Mouse (Mus musculus): ENCODE results near the gene Ube2c. TPM values are rescaled to one million over a fixed set of nuclear protein-coding genes. Genes with fewer than 3 reads are reported as not detected.

The Ube2c gene
- 0.96 TPM for polyA plus RNA-seq (2017; shearing (Covaris generic))

GRCm38 (mm10) chr2:164769258-164770037, at the start of gene Ube2c:
TSS of gene Ube2c (plus strand) at chr2:164769898.

GRCm38 (mm10) chr2:164745843-164746479, 23.7 kb upstream of the Ube2c start, which contains the start of the genes Wfdc3 and Dnttip1:
TSS of gene Wfdc3 (minus strand) at chr2:164745931.
TSS of gene Dnttip1 (plus strand) at chr2:164745983.

GRCm38 (mm10) chr2:164779481-164780086, 9.9 kb downstream of the Ube2c start, which contains the start of gene Tnnc2:
TSS of gene Tnnc2 (minus strand) at chr2:164779967.

GRCm38 (mm10) chr2:164785481-164786387, 16.0 kb downstream of the Ube2c start, which contains the start of gene Snx21:
TSS of gene Snx21 (plus strand) at chr2:164785823.

GRCm38 (mm10) chr2:164804533-164805331, 35.0 kb downstream of the Ube2c start, which contains the start of the genes Acot8 and Zswim3:
TSS of gene Acot8 (minus strand) at chr2:164804882.
TSS of gene Zswim3 (plus strand) at chr2:164805098.

GRCm38 (mm10) chr2:164822636-164823165, 53.0 kb downstream of the Ube2c start, which contains the start of gene Zswim1:
TSS of gene Zswim1 (plus strand) at chr2:164822686.

Other genes starting within 250 kb of the Ube2c start
- gene Wfdc2, start 207.5 kb upstream of the Ube2c start, polyA plus RNA-seq (2017; shearing (Covaris generic)): not detected
- not detected for gene Spint3, start 196.4 kb upstream of the Ube2c start, polyA plus RNA-seq (2017; shearing (Covaris generic))
- 0.49 TPM for gene Wfdc6a, start 184.5 kb upstream of the Ube2c start, polyA plus RNA-seq (2017; shearing (Covaris generic))
- not detected for gene Eppin, start 176.3 kb upstream of the Ube2c start, polyA plus RNA-seq (2017; shearing (Covaris generic))
- not detected for gene Wfdc6b, start 156.4 kb upstream of the Ube2c start, polyA plus RNA-seq (2017; shearing (Covaris generic))
- gene Wfdc8, start 156.3 kb upstream of the Ube2c start, polyA plus RNA-seq (2017; shearing (Covaris generic)): not detected
- gene Wfdc16, start 131.1 kb upstream of the Ube2c start, polyA plus RNA-seq (2017; shearing (Covaris generic)): not detected
- not detected for gene Wfdc10, start 113.9 kb upstream of the Ube2c start, polyA plus RNA-seq (2017; shearing (Covaris generic))
- not detected for gene Wfdc9, start 113.3 kb upstream of the Ube2c start, polyA plus RNA-seq (2017; shearing (Covaris generic))
- gene Wfdc11, start 95.8 kb upstream of the Ube2c start, polyA plus RNA-seq (2017; shearing (Covaris generic)): not detected
- gene Wfdc13, start 84.8 kb upstream of the Ube2c start, polyA plus RNA-seq (2017; shearing (Covaris generic)): 1.3 TPM
- gene Spint4, start 71.4 kb upstream of the Ube2c start, polyA plus RNA-seq (2017; shearing (Covaris generic)): not detected
- gene Spint5, start 54.6 kb upstream of the Ube2c start, polyA plus RNA-seq (2017; shearing (Covaris generic)): not detected
- gene Wfdc3, start 24.0 kb upstream of the Ube2c start, polyA plus RNA-seq (2017; shearing (Covaris generic)): 0.34 TPM
- 49.6 TPM for gene Dnttip1, start 23.9 kb upstream of the Ube2c start, polyA plus RNA-seq (2017; shearing (Covaris generic))
- not detected for gene Tnnc2, start 10.1 kb downstream of the Ube2c start, polyA plus RNA-seq (2017; shearing (Covaris generic))
- gene Snx21, start 15.9 kb downstream of the Ube2c start, polyA plus RNA-seq (2017; shearing (Covaris generic)): 5.0 TPM
- 26.4 TPM for gene Acot8, start 35.0 kb downstream of the Ube2c start, polyA plus RNA-seq (2017; shearing (Covaris generic))
- 3.5 TPM for gene Zswim3, start 35.2 kb downstream of the Ube2c start, polyA plus RNA-seq (2017; shearing (Covaris generic))
- 15.3 TPM for gene Zswim1, start 52.8 kb downstream of the Ube2c start, polyA plus RNA-seq (2017; shearing (Covaris generic))
- gene Spata25, start 58.6 kb downstream of the Ube2c start, polyA plus RNA-seq (2017; shearing (Covaris generic)): not detected
- 161 TPM for gene Ctsa, start 63.0 kb downstream of the Ube2c start, polyA plus RNA-seq (2017; shearing (Covaris generic))
- 1.0 TPM for gene Neurl2, start 63.6 kb downstream of the Ube2c start, polyA plus RNA-seq (2017; shearing (Covaris generic))
- gene Pltp, start 87.8 kb downstream of the Ube2c start, polyA plus RNA-seq (2017; shearing (Covaris generic)): 5.1 TPM
- gene Pcif1, start 109.4 kb downstream of the Ube2c start, polyA plus RNA-seq (2017; shearing (Covaris generic)): 150 TPM
- gene Zfp335, start 141.9 kb downstream of the Ube2c start, polyA plus RNA-seq (2017; shearing (Covaris generic)): 40.3 TPM
- gene Mmp9, start 170.9 kb downstream of the Ube2c start, polyA plus RNA-seq (2017; shearing (Covaris generic)): 3.8 TPM
- 0.44 TPM for gene Slc12a5, start 190.9 kb downstream of the Ube2c start, polyA plus RNA-seq (2017; shearing (Covaris generic))

Measured in effector memory CD4-positive, alpha-beta T cell, adult 7 months (primary cell).